Mouse (Mus musculus) lung, postnatal 0 days (tissue): ENCODE measurements at regions not wholly inside any gene's neighbourhood (a gene's known extent, or its start where the extent isn't known, plus 50 kb on each side); places are given as distances from the start of the nearest gene placed in this dataset.

ENCODE experiments used
- CTCF ChIP-seq: IDR thresholded peaks from 2 replicates; pipeline ENCODE4 v1.5.1; 2016; ENCODE audit warnings: antibody characterized with exemption, mild to moderate bottlenecking
- EP300 ChIP-seq: IDR thresholded peaks from 2 replicates; pipeline ENCODE4 v1.6.1; 2016; ENCODE audit warnings: antibody characterized with exemption, mild to moderate bottlenecking, control low read depth

DNA sequence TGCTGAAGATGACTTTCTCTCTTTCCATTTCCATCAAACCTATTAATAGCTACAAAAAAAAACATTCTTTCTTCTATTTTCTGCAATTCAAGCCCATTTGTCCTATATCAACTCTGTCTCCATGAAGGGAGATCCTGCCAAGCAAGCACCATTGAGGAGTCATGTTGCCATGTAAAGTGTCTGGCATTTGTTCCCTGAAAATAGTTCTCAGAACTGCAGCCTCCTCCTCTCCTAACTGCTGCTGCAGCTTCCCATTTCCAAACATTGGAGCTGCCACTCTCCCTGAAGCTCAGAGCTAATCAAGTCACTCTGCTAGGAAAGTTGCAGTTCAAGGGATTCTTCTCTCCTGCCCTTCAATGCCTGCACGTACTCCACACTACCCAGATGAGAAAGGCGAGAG, 151.0 kb upstream of the Aco1 start:
- TF ChIP-seq CTCF (no peak), EP300 (no peak)
